Mouse (Mus musculus) MEL-GATA-1-ER (cell line): ENCODE data around the gene Faim2.

Source experiments
- DNase-seq: peaks from one replicate; pipeline ENCODE4 v3.0.0-alpha.2; 2012; ENCODE audit warnings: low read depth; ENCODE audit errors: extremely low read depth

The Faim2 gene

GRCm38 (mm10) chr15:99527629-99528353, at the start of gene Faim2:
Gene Faim2 (minus strand): TSS chr15:99528165.
- no peak for DNase-seq

GRCm38 (mm10) chr15:99569123-99569522, 41.2 kb upstream of the Faim2 start:
- DNase-seq, result no peak

GRCm38 (mm10) chr15:99568682-99569081, 40.7 kb upstream of the Faim2 start:
- no peak for DNase-seq

- DNase-seq, result no peak
These were observed 39.4 kb upstream of the Faim2 start for GRCm38 (mm10) chr15:99567371-99567770.

GRCm38 (mm10) chr15:99560246-99560645, 32.3 kb upstream of the Faim2 start:
- no peak for DNase-seq

GRCm38 (mm10) chr15:99558947-99559346, 31.0 kb upstream of the Faim2 start:
- DNase-seq, result no peak

GRCm38 (mm10) chr15:99553767-99554166, 25.8 kb upstream of the Faim2 start:
- no peak for DNase-seq

- no peak for DNase-seq
These were observed 21.9 kb upstream of the Faim2 start for GRCm38 (mm10) chr15:99549901-99550300.

- DNase-seq, result no peak
These were observed 19.8 kb upstream of the Faim2 start for GRCm38 (mm10) chr15:99547732-99548131.

- DNase-seq, result no peak
These were observed 18.6 kb upstream of the Faim2 start for GRCm38 (mm10) chr15:99546596-99546995.

- DNase-seq, result no peak
These were observed 16.1 kb upstream of the Faim2 start for GRCm38 (mm10) chr15:99544047-99544446.

- DNase-seq, result no peak
These were observed 11.9 kb upstream of the Faim2 start for GRCm38 (mm10) chr15:99539891-99540290.

GRCm38 (mm10) chr15:99536889-99537862, 9.2 kb upstream of the Faim2 start:
- no peak for DNase-seq

- DNase-seq, result no peak
These were observed 4.1 kb upstream of the Faim2 start for GRCm38 (mm10) chr15:99532023-99532422.

GRCm38 (mm10) chr15:99531146-99531545, 3.2 kb upstream of the Faim2 start:
- DNase-seq, result no peak

GRCm38 (mm10) chr15:99526681-99527080, 1.3 kb downstream of the Faim2 start:
- no peak for DNase-seq

- DNase-seq, result peak; percentile 69
These were observed 7.7 kb downstream of the Faim2 start for GRCm38 (mm10) chr15:99520306-99520705.

GRCm38 (mm10) chr15:99519626-99520025, 8.3 kb downstream of the Faim2 start:
- no peak for DNase-seq

- DNase-seq, result no peak
These were observed 10.2 kb downstream of the Faim2 start for GRCm38 (mm10) chr15:99517715-99518114.

- no peak for DNase-seq
These were observed 11.2 kb downstream of the Faim2 start for GRCm38 (mm10) chr15:99516715-99517114.

GRCm38 (mm10) chr15:99511797-99512525, 16.0 kb downstream of the Faim2 start:
- DNase-seq, result no peak

GRCm38 (mm10) chr15:99510621-99511020, 17.3 kb downstream of the Faim2 start:
- DNase-seq, result no peak
